Mouse (Mus musculus) leukemia stem cell, adult 10-12 weeks (primary cell): ENCODE measurements around the gene Gm29776. TPM values are rescaled to one million over a fixed set of nuclear protein-coding genes. Genes with fewer than 3 reads are reported as not detected.

Source experiments
- polyA plus RNA-seq: library from polyadenylated mRNA; stranded (reverse); fragments of >175 nt; gene quantifications from 2 replicates; pipeline ENCODE4 v1.2.3, GENCODE M21; 2012; ENCODE audit warnings: low replicate concordance

The Gm29776 gene
- not detected in 2 replicates for polyA plus RNA-seq

GRCm38 (mm10) chr14:54698733-54699132, at the start of gene Gm29776:
Gene Gm29776 (minus strand): TSS chr14:54698833.

GRCm38 (mm10) chr14:54712074-54712473, 13.4 kb upstream of the Gm29776 start, which contains the start of gene Cebpe:
Gene Cebpe (minus strand): TSS chr14:54712174.

GRCm38 (mm10) chr14:54686522-54687143, 12.0 kb downstream of the Gm29776 start, which contains the start of gene Acin1:
Gene Acin1 (minus strand): TSS chr14:54686931.

GRCm38 (mm10) chr14:54686063-54686521, 12.5 kb downstream of the Gm29776 start, which contains the start of gene 1700123O20Rik:
Gene 1700123O20Rik (plus strand): TSS chr14:54686216.

Other genes starting within 250 kb of the Gm29776 start
- gene Lrp10, start 234.7 kb downstream of the Gm29776 start, polyA plus RNA-seq: 496 and 711 TPM in 2 replicates
- 1.6 and 2.7 TPM in 2 replicates for gene Rem2, start 222.7 kb downstream of the Gm29776 start, polyA plus RNA-seq
- gene Prmt5, start 181.3 kb downstream of the Gm29776 start, polyA plus RNA-seq: 96.6 and 164 TPM in 2 replicates
- 15.6 and 36.3 TPM in 2 replicates for gene Haus4, start 144.2 kb downstream of the Gm29776 start, polyA plus RNA-seq
- gene Ajuba, start 121.3 kb downstream of the Gm29776 start, polyA plus RNA-seq: 0.08 and 0.12 TPM in 2 replicates
- 2.6 and 13.9 TPM in 2 replicates for gene 4931414P19Rik, start 92.8 kb downstream of the Gm29776 start, polyA plus RNA-seq
- 112 and 139 TPM in 2 replicates for gene Psmb5, start 80.8 kb downstream of the Gm29776 start, polyA plus RNA-seq
- not detected in 2 replicates for gene Psmb11, start 77.4 kb downstream of the Gm29776 start, polyA plus RNA-seq
- gene Gm17606, start 57.9 kb downstream of the Gm29776 start, polyA plus RNA-seq: not detected in 2 replicates
- gene Cdh24, start 57.5 kb downstream of the Gm29776 start, polyA plus RNA-seq: 2.7 and 4.7 TPM in 2 replicates
- 21.9 and 24.6 TPM in 2 replicates for gene 1700123O20Rik, start 12.6 kb downstream of the Gm29776 start, polyA plus RNA-seq
- 173 and 343 TPM in 2 replicates for gene Acin1, start 11.9 kb downstream of the Gm29776 start, polyA plus RNA-seq
- gene Cebpe, start 13.3 kb upstream of the Gm29776 start, polyA plus RNA-seq: 1.6 and 3.1 TPM in 2 replicates
- 19.6 and 21.8 TPM in 2 replicates for gene Slc7a8, start 83.1 kb upstream of the Gm29776 start, polyA plus RNA-seq
- gene Rnf212b, start 115.3 kb upstream of the Gm29776 start, polyA plus RNA-seq: not detected in 2 replicates
- 0.86 and 0.91 TPM in 2 replicates for gene Homez, start 172.1 kb upstream of the Gm29776 start, polyA plus RNA-seq
- 1.2 TPM in 2 replicates for gene Ppp1r3e, start 178.7 kb upstream of the Gm29776 start, polyA plus RNA-seq
- gene Bcl2l2, start 184.5 kb upstream of the Gm29776 start, polyA plus RNA-seq: 48.9 and 77.3 TPM in 2 replicates
- 10.1 and 11.1 TPM in 2 replicates for gene Gm20521, start 184.6 kb upstream of the Gm29776 start, polyA plus RNA-seq
- gene Pabpn1, start 193.7 kb upstream of the Gm29776 start, polyA plus RNA-seq: 165 and 331 TPM in 2 replicates
- 1.7 and 2.0 TPM in 2 replicates for gene Slc22a17, start 214.3 kb upstream of the Gm29776 start, polyA plus RNA-seq
- 0.27 and 0.41 TPM in 2 replicates for gene Efs, start 227.3 kb upstream of the Gm29776 start, polyA plus RNA-seq
- not detected in 2 replicates for gene Il25, start 233.9 kb upstream of the Gm29776 start, polyA plus RNA-seq
- not detected in 2 replicates for gene Cmtm5, start 237.4 kb upstream of the Gm29776 start, polyA plus RNA-seq